Mouse (Mus musculus) testis, postnatal 10 days (tissue): Measurements from ENCODE around the gene Hist1h4f.
"Not testable (repeated sequence)": the region's sequence is repeated elsewhere in the genome, so short reads cannot be mapped to it uniquely, and the experiment has no call there.

Experiments
- DNase-seq: peaks from one replicate; pipeline ENCODE4 v3.0.0; 2021; ENCODE audit warnings: low spot score

Hist1h4f gene

DNA sequence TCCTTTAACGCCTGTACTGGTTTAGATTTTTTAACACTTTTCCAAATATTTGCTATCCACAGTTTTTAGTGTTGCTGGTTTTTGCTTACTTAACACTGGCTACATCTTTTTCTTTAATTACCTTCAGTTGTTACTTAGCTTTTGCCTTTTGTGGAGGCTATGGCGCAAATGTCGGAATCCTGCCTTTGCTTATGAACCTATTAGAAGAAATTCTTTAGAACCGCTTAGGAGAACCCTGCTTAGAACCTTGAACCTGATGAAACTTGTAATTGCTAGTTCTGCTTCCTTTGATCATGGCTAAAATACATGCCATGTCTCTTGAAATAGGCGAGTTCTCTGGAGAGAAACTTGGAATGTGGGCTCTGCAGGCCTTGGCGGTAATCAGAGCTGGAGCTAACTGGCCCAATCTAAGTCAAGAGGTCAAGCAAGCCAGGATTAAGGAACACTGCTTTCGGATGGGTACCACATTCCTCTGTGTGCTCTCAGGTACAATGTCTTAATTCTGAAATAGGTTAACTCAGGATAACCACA lies 25.0 kb upstream of the Hist1h4f start:
- DNase-seq, result no peak

DNA sequence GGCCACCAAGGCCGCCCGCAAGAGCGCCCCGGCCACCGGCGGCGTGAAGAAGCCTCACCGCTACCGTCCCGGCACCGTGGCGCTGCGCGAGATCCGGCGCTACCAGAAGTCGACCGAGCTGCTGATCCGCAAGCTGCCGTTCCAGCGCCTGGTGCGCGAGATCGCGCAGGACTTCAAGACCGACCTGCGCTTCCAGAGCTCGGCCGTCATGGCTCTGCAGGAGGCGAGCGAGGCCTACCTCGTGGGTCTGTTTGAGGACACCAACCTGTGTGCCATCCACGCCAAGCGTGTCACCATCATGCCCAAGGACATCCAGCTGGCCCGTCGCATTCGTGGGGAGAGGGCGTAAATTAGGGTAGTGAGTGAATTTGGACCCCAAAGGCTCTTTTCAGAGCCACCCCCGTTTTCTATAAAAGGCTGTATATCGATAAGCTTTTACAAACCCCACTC lies 24.4 kb upstream of the Hist1h4f start:
- not testable (repeated sequence) for DNase-seq

DNA sequence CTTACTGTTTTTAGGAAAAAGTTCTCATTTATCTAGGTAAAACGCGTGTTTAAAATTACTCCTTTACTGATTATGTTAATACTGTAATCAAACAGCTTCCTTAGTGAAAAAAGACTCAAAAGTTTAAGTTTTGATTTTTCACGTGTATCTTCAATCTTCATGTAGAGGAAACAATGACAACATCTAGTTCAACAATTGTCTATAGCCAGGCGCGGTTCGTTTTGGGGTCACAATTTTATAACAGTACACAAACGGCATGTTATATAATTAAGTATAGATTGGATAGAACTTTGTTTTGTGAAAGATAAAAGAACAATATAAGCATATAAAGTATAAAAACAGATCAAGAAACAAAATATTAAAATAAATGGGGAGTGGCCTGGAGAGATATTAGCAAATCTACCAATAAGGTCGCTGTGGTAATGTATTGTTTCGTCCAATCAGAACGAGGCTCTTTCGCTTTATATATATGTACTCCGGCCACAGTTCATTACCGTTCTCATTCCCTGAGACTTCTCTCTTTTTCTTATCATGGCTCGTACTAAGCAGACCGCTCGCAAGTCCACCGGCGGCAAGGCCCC lies 23.9 kb upstream of the Hist1h4f start, which contains the start of gene Hist1h3d:
Hist1h3d (plus strand) TSS at position 493 of the 581 bp plus-strand sequence.
- no peak for DNase-seq

DNA sequence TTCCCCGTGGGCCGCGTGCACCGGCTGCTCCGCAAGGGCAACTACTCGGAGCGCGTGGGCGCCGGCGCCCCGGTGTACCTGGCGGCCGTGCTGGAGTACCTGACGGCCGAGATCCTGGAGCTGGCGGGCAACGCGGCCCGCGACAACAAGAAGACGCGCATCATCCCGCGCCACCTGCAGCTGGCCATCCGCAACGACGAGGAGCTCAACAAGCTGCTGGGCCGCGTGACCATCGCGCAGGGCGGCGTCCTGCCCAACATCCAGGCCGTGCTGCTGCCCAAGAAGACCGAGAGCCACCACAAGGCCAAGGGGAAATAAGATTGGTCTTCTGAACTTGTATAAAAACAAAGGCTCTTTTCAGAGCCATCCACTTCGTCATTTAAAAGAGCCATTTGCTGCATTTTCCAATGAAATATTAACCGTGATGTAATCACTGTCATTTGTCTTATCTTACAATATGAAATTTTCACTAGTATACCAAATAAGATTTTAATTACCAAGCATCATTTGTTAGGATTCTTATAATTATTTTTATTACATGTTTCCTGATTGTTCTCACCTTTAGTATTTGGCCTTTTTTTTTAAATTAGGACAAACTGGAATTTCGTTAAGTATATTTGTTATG lies 23.2 kb upstream of the Hist1h4f start:
- DNase-seq, result not testable (repeated sequence)

DNA sequence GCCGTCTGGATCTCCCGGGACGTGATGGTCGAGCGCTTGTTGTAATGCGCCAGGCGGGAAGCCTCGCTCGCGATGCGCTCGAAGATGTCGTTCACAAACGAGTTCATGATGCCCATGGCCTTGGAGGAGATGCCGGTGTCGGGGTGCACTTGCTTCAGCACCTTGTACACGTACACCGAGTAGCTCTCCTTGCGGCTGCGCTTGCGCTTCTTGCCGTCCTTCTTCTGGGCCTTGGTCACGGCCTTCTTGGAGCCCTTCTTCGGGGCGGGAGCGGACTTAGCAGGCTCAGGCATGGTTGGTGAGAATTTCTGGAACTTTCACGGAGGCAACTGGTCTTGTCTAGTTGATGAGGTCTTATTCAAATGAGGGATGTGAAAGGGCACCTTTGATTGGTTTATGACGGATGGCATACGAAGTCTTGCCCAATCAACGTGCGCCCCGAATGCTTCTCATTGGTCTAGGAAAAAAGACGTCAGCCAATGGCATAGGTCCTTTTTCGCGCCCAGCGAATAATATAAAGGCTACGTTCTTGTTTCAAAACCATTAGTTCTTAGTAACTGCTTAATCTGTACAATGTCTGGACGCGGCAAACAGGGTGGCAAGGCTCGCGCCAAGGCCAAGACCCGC lies 22.6 kb upstream of the Hist1h4f start, which contains the start of the genes Hist1h2bf and Hist1h2ad:
Hist1h2bf (minus strand) TSS at position 299 of the 627 bp plus-strand sequence.
Hist1h2ad (plus strand) TSS at position 484 of the 627 bp plus-strand sequence.
- DNase-seq, result peak; percentile 80

DNA sequence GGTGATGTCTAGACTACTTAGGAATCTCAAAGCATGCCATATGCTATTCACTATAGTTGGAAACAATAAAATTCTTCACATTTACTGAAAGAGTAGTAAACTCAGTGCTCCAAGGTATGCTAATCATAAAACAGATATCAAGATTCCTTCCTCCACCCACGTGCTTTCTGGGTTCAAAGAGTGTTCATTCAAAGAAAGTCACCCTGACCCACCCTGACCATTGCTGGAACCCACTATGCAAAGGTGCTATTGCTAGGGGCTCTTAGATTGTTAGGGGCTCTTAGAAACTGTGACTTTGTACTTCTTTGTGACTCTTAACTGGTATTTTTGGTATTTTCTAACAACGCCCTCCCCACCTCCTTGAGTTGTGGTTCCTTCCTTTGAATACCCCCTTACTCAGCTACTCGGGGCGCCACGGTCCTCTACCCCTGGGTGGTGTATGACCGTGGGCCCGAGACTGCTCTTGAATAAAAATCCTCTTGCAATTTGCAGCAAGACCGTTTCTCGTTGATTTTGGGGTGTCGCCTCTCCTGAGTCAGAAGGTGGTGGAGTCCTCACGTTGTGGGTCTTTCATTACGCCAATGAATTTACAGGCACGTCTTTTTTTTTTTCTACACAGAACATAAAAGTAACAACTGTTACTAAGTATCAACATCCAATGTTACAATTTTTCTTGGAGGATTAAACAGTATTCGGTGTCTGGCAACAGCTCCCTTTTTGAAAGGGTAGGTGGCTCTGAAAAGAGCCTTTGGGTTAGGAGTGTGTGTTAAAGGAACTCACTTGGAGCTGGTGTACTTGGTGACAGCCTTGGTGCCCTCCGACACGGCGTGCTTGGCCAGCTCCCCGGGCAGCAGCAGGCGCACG lies 21.8 kb upstream of the Hist1h4f start:
- DNase-seq, result not testable (repeated sequence)

- DNase-seq, result no peak
Observed at GRCm38 (mm10) chr13:23572218-23573033, 21.0 kb upstream of the Hist1h4f start.

- DNase-seq, result not testable (repeated sequence)
Observed at GRCm38 (mm10) chr13:23571504-23572217, 20.2 kb upstream of the Hist1h4f start.

- peak; percentile 58 for DNase-seq
Observed at GRCm38 (mm10) chr13:23571022-23571503, 19.6 kb upstream of the Hist1h4f start, which contains the start of the genes Hist1h2ae and Hist1h2bg. TSS of gene Hist1h2ae (minus strand) at chr13:23571220. TSS of gene Hist1h2bg (plus strand) at chr13:23571396.

DNA sequence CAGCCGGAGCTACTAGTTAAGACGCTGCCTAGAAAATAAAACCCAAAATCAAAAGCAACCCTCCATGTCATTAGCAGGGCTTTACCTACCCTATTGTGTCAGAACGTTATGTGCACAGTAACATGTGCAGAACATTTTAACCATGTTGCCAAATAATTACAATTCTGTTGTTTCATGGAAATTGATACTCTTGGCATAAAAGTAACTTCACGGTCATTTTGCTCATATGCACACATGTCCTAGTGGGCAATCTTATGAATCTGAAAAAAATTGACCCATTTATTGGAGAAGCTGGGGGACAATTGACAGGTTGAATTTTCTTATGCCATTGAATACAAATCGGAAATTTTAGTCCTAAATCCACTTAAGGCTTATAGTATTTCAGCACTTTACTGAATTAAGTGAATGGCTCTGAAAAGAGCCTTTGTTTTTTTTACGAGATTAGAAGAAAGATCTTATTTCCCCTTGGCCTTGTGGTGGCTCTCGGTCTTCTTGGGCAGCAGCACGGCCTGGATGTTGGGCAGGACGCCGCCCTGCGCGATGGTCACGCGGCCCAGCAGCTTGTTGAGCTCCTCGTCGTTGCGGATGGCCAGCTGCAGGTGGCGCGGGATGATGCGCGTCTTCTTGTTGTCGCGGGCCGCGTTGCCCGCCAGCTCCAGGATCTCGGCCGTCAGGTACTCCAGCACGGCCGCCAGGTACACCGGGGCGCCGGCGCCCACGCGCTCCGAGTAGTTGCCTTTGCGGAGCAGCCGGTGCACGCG lies 19.0 kb upstream of the Hist1h4f start:
- DNase-seq, result not testable (repeated sequence)

- DNase-seq, result no peak
Observed at GRCm38 (mm10) chr13:23564482-23564881, 13.0 kb upstream of the Hist1h4f start.

- no peak for DNase-seq
Observed at GRCm38 (mm10) chr13:23562699-23563462, 11.4 kb upstream of the Hist1h4f start.

DNA sequence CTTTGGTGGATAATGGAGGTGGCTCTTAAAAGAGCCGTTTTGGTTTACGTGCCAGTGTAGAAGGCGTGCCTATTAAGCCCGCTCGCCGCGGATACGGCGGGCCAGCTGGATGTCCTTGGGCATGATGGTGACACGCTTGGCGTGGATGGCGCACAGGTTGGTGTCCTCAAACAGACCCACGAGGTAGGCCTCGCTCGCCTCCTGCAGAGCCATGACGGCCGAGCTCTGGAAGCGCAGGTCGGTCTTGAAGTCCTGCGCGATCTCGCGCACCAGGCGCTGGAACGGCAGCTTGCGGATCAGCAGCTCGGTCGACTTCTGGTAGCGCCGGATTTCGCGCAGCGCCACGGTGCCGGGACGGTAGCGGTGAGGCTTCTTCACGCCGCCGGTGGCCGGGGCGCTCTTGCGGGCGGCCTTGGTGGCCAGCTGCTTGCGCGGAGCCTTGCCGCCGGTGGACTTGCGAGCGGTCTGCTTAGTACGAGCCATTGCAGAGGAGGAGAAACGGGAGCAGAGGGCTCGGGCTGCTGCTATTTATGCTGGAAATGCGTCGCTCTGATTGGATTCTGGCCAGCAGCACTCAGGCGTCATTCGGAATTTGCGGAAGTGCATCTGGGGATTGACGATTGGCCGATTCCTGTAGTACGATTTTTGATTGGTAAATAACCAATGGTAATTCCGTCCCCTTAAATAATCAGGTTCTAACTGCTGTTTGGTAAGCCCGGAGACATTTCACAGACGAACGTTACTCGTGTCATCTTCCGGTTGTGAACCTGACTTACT lies 10.6 kb upstream of the Hist1h4f start, which contains the start of gene Hist1h3e:
Hist1h3e (minus strand) TSS at position 487 of the 777 bp plus-strand sequence.
- peak; percentile 92 for DNase-seq

- not testable (repeated sequence) for DNase-seq
Observed at GRCm38 (mm10) chr13:23561531-23561882, 10.1 kb upstream of the Hist1h4f start.

DNA sequence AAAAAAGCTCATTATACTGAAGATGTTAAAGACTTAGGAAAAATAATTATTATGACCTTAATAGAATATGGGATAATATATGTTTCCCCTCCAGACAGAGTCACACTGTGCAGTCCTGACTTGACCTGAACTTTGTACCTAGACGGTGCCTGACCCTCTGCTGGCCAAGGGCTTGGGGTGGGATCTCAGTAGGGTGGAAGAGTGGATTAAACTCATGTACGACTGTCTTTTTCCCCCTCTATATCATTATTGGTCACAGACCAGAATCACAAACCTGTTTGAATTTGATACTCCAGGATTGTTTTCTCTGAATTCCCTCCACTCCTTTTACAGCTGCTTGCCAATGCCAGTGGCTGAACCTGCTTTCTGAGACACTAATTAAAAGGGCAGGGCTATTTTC lies 9.3 kb upstream of the Hist1h4f start:
- DNase-seq, result not testable (repeated sequence)

- no peak for DNase-seq
Observed at GRCm38 (mm10) chr13:23556906-23557305, 5.5 kb upstream of the Hist1h4f start.

- DNase-seq, result peak; percentile 54
Observed at GRCm38 (mm10) chr13:23555839-23556416, 4.5 kb upstream of the Hist1h4f start.
